Mouse (Mus musculus) neural tube, embryonic 12.5 days (tissue): ENCODE data around the gene Iscu. TPM values are rescaled to one million over a fixed set of nuclear protein-coding genes. Genes with fewer than 3 reads are reported as not detected.

ENCODE experiments used
- ATAC-seq: fragments of 200-750 bp; cut with Nextera tagmentation; 2 replicates; pipeline ENCODE4 v1.8.0; 2017; ENCODE audit warnings: low read depth, mild to moderate bottlenecking, moderate TSS enrichment, moderate library complexity; ENCODE audit not compliant: low FRiP score
- H3K27ac ChIP-seq: fragments of 300-500 bp; sonication (generic); 2 replicates; pipeline ENCODE4 v1.5.1; 2016
- H3K27me3 ChIP-seq: fragments of 300-500 bp; sonication (generic); replicated peaks from 2 replicates; pipeline ENCODE4 v1.6.1; 2016; ENCODE audit warnings: mild to moderate bottlenecking
- H3K36me3 ChIP-seq: fragments of 300-500 bp; sonication (generic); 2 replicates; pipeline ENCODE4 v1.6.1; 2016; ENCODE audit warnings: mild to moderate bottlenecking
- H3K4me1 ChIP-seq: fragments of 300-500 bp; sonication (generic); 2 replicates; pipeline ENCODE4 v1.6.1; 2016
- H3K4me2 ChIP-seq: fragments of 300-500 bp; sonication (generic); replicated peaks from 2 replicates; pipeline ENCODE4 v1.6.1; 2016; ENCODE audit warnings: mild to moderate bottlenecking
- H3K4me3 ChIP-seq: fragments of 300-500 bp; sonication (generic); 2 replicates; pipeline ENCODE4 v1.5.1; 2016
- H3K9ac ChIP-seq: fragments of 300-500 bp; sonication (generic); 2 replicates; pipeline ENCODE4 v1.6.1; 2016; ENCODE audit warnings: mild to moderate bottlenecking
- H3K9me3 ChIP-seq: fragments of 300-500 bp; sonication (generic); 2 replicates; pipeline ENCODE4 v1.6.1; 2016; ENCODE audit warnings: mild to moderate bottlenecking
- WGBS: fragments of 180-500 bp; shearing (Covaris S2); methylation state at CpG from one replicate; pipeline ENCODE4 v1.1.7; 2016; 5-methylcytosine and 5-hydroxymethylcytosine counted together
- polyA plus RNA-seq: library from polyadenylated mRNA; unstranded; fragments of >200 nt; fragmentation: Nextera tagmentation; extraction: Ambion mirVana; gene quantifications from 2 replicates; pipeline ENCODE4 v1.2.1, GENCODE M21; 2016

Gene Iscu
- polyA plus RNA-seq, 1 experiment from 2014 or later = 101 TPM

DNA sequence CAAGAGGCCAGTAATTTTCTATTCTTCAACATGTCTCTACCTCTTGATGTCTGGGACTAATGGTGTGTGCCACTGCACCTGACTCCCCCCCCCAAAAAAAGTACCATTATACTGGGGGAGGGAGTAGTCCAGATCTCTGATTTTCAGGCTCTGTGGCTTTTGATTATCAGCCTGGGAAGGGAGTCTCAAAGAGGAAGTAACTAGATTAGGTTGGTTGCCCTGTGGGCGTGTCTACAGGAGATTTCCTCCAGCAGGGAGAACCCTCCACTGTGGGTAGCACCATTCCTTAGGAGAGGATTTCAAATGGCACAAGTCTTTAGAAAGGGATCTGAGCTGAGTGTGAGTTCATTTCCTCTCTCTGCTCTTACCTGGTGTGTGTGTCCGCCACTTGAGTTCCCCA lies 40.1 kb downstream of the Iscu start:
- Histone ChIP-seq H3K27ac (no peak overlapping the region), H3K27me3 (no peaks in the 10 kb centered on the region), H3K4me1 (no peaks in the 10 kb centered on the region), H3K36me3 (no peaks in the 10 kb centered on the region), H3K9me3 (no peaks in the 10 kb centered on the region), H3K4me2 (no peak overlapping the region), H3K9ac (no peak overlapping the region), H3K4me3 (no peak overlapping the region)
- no peak for ATAC-seq
- WGBS = 94% methylated on average over 2 of the region's 2 CpGs

DNA sequence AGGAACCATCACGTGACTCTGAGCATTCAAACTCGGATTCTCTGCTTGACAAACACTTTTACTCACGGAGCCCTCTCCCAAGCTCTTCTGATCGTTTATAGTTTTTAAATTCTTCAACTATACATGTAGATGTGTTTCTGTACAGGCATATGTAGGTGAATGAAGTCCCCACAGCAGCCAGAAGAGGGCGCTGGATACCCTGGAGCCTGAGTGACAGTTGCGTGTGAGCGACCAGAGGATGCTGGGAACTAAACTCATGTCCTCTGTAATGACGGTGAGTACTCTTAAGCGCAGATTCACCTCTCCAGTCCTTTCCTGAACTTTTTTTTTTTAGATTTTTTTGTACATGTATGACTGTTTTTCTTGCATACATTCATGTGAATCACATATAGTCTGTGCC lies 41.1 kb downstream of the Iscu start:
- 22% methylated on average over 9 of the region's 9 CpGs for WGBS
- Histone ChIP-seq H3K4me3 (no peak overlapping the region), H3K4me2 (no peak overlapping the region), H3K36me3 (no peaks in the 10 kb centered on the region), H3K9me3 (no peaks in the 10 kb centered on the region), H3K9ac (no peak overlapping the region), H3K4me1 (no peaks in the 10 kb centered on the region), H3K27me3 (no peaks in the 10 kb centered on the region), H3K27ac (no peak overlapping the region)
- ATAC-seq = no peak

DNA sequence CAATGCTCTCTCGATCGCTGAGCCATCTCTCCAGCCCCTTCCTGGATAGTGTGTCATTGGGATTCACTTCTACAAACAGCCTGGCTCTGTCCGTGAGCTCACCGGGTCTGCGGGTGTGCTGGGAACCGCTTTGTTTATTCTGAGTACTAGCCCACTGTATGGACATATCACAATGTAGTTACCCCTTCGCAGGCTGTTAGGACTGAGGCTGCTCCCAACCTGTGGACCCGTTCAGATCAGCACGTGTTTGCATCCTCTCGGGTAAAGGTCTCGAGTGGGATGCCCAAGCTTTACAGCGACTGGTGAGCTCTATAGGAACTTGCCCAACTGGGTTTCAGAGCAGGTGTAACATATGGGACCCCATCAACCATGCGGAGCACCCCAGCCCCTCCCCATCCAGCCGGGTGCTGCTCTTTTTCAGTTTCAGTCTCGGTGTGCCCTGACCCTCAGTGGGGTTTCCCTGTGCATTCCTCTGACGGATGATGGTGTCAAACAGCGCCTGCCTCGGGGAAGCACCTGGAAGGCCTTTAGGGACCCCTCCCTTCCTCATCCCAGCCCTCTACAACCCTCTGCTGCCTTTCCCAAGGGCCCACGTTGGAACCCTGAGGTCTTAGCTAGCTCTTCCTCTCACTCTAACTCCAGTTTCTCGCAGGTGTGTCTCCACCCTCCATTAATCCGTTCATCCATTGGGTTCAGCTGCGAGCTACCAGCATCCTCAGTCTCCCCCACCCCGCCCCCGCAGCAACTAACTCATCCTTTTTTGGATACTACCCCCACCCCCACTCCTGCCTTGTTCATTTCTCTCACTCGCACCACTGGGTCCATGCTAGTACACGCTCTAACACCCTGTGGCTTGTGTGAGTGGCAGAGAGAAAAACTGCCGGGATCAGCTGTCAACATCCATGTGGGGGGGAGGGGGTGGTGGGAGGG lies 41.8 kb downstream of the Iscu start:
- Histone ChIP-seq H3K4me2 (no peak overlapping the region), H3K27me3 (no peaks in the 10 kb centered on the region), H3K36me3 (no peaks in the 10 kb centered on the region), H3K4me1 (no peaks in the 10 kb centered on the region), H3K27ac (no peak overlapping the region), H3K9me3 (no peaks in the 10 kb centered on the region), H3K9ac (no peak overlapping the region), H3K4me3 (no peak overlapping the region)
- WGBS = 41% methylated on average over 27 of the region's 27 CpGs
- no peak for ATAC-seq

DNA sequence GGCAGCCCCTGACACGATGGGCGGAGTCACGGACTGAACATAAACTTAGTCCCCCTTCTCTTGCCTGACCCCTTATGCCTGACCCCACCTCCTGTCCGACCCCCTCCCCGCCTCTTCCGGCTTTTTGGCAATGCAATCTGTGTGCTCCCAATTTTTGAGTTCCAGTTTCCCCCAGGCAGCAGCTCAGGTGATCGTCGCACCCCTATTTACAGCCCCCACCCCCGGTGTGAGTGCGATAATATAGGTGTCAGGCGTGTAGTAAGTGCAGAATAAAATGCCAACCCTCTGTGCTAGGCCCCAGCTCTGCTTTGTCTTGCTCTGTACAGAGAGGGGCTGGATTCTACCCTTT lies 42.5 kb downstream of the Iscu start:
- Histone ChIP-seq H3K9ac (no peak overlapping the region), H3K9me3 (no peaks in the 10 kb centered on the region), H3K4me3 (no peak overlapping the region), H3K27me3 (no peaks in the 10 kb centered on the region), H3K4me2 (no peak overlapping the region), H3K4me1 (no peaks in the 10 kb centered on the region), H3K36me3 (no peaks in the 10 kb centered on the region), H3K27ac (no peak overlapping the region)
- ATAC-seq = no peak
- WGBS = 57% methylated on average over 11 of the region's 11 CpGs

DNA sequence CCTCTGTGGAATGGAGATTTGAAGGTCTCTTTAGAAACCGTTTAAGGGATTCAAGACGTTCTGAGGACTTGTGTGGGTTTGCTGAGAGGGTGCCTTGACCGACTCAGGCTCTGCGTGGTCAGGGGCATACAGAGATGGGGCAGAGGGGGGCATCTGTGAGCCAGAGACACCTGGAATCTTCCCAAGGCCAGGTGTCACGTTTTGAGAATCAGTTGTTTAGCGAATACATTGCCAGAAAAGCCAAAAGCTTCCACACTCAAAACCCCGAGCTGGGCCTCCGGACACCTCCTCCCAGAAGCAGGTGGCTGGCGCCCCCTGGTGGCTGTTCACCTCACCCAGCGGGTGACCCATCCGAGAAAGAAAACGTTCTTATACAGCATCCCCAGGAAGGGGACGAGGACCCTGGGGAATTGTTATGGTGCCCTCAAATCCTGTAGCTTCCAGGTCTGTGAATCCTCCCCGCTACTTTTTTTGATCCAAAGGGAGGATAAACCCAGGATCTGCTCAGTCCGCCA lies 43.1 kb downstream of the Iscu start:
- H3K9me3 ChIP-seq = no peaks in the 10 kb centered on the region
- H3K27ac ChIP-seq = no peak overlapping the region
- ATAC-seq = peak; percentile 53; the same call in 1 of the 2 replicates
- 14% methylated on average over 15 of the region's 15 CpGs for WGBS
- H3K4me3 ChIP-seq = no peak overlapping the region
- H3K4me2 ChIP-seq = peak overlapping the region; percentile 24; the same call in 1 of the 2 replicates
- H3K4me1 ChIP-seq = no peaks in the 10 kb centered on the region
- no peak overlapping the region for H3K9ac ChIP-seq
- no peaks in the 10 kb centered on the region for H3K27me3 ChIP-seq
- H3K36me3 ChIP-seq = no peaks in the 10 kb centered on the region

DNA sequence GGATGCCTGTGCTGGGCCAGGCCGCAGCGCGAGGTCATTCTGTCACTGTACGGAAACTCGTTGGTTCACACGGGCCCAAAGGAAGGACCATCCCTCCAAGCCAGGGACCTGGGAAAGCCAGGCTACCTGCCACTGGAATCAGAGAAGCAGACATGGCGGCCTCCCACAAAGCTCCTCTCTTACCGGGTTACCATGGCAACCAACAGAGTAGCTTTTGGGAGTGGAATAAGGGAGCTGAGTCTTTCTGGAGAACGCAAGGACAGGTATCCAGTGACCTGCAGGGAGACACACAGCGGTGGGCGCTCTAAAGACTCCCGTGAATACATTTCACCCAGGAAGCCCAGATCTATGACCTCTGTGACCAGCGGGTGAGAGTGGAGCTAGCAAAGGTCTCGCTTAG lies 46.0 kb downstream of the Iscu start:
- no peak overlapping the region for H3K27ac ChIP-seq
- H3K4me2 ChIP-seq = no peak overlapping the region
- no peak overlapping the region for H3K9ac ChIP-seq
- H3K4me3 ChIP-seq = no peak overlapping the region
- H3K27me3 ChIP-seq = no peaks in the 10 kb centered on the region
- WGBS = 74% methylated on average over 14 of the region's 14 CpGs
- no peaks in the 10 kb centered on the region for H3K36me3 ChIP-seq
- no peaks in the 10 kb centered on the region for H3K9me3 ChIP-seq
- ATAC-seq = no peak
- no peaks in the 10 kb centered on the region for H3K4me1 ChIP-seq

DNA sequence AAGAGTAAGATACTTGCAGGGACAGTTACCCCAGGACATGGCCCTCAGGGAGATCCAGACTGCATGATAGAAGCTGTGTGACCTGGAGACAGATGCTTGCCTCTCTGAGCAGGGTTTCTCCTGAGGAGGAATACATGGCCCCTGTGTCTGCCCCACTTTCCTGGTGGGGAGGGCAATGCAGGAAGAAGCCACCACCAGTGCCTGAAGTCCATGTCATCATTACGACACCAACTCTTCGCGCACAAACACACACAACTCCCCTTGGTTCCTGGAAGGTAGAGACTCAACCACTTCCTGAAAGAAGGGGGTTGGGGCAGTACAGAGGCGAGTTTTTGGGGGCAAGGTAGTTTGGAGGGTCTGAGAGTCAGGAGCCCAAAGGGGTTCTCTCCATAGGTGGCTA lies 51.7 kb downstream of the Iscu start:
- no peaks in the 10 kb centered on the region for H3K4me1 ChIP-seq
- no peaks in the 10 kb centered on the region for H3K9me3 ChIP-seq
- no peaks in the 10 kb centered on the region for H3K36me3 ChIP-seq
- no peak overlapping the region for H3K9ac ChIP-seq
- no peak overlapping the region for H3K4me3 ChIP-seq
- ATAC-seq = no peak
- H3K27me3 ChIP-seq = no peaks in the 10 kb centered on the region
- H3K4me2 ChIP-seq = no peak overlapping the region
- 87% methylated on average over 4 of the region's 4 CpGs for WGBS
- H3K27ac ChIP-seq = no peak overlapping the region

DNA sequence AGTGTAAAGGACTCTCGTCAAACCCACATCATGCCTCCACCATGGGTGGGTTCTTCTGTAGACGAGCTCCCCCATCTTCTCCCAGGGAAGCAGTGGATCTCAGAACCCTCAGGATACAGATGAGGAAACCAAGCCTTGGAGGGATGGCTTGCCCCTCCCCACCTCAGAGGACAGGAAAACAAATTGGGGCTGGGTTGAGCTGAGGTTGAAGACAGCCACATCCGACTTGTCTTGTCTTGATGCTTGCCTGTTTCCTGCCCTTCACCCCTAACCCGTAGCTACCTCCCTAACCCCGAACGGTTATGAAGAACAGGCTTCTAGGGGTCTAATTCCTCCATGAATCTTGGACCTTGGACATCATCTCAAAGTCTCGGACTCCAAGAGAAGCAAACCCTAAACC lies 53.0 kb downstream of the Iscu start:
- 90% methylated on average over 7 of the region's 7 CpGs for WGBS

DNA sequence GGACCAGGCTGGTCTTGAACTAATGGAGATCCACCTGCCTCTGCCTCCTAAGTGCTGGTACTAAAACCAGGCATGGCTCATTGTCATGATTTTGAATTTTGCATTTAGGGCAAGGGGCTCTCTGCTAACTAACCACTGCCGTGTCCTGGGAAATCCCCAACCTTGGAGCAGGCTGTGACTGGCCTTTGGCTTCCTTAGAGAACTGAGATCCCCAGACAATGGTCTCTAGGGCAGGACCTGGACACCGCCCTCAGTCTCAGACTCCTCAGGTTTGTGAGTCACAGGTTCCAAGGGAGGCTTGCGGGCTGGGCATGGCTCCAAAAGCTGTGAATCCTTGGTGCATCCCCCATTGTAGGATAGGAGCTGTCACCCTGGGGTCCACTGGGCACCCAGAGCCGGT lies 54.1 kb downstream of the Iscu start:
- 88% methylated on average over 4 of the region's 4 CpGs for WGBS
- Histone ChIP-seq H3K4me2 (no peak overlapping the region), H3K4me1 (no peaks in the 10 kb centered on the region), H3K27ac (no peak overlapping the region), H3K9ac (no peak overlapping the region), H3K9me3 (no peaks in the 10 kb centered on the region), H3K4me3 (no peak overlapping the region), H3K36me3 (no peaks in the 10 kb centered on the region), H3K27me3 (no peaks in the 10 kb centered on the region)
- ATAC-seq = no peak

More for the DNA sequence above, 53.0 kb downstream of the Iscu start:
- H3K36me3 ChIP-seq = no peaks in the 10 kb centered on the region
- H3K9ac ChIP-seq = no peak overlapping the region
- no peaks in the 10 kb centered on the region for H3K9me3 ChIP-seq
- H3K4me1 ChIP-seq = no peaks in the 10 kb centered on the region
- H3K4me2 ChIP-seq = no peak overlapping the region
- no peak for ATAC-seq
- no peak overlapping the region for H3K4me3 ChIP-seq
- H3K27ac ChIP-seq = no peak overlapping the region
- no peaks in the 10 kb centered on the region for H3K27me3 ChIP-seq

Other genes starting within 250 kb of the Iscu start
- 2.2 and 2.3 TPM in 2 replicates for gene Cmklr1, start 122.3 kb upstream of the Iscu start, polyA plus RNA-seq
- not detected in 2 replicates for gene 1700069L16Rik, start 48.0 kb upstream of the Iscu start, polyA plus RNA-seq
- gene Ficd, start 36.9 kb upstream of the Iscu start, polyA plus RNA-seq = 6.0 and 7.3 TPM in 2 replicates
- 66.2 and 69.1 TPM in 2 replicates for gene Sart3, start 238 bp upstream of the Iscu start, polyA plus RNA-seq
- 39.3 and 43.8 TPM in 2 replicates for gene Tmem119, start 27.8 kb downstream of the Iscu start, polyA plus RNA-seq
- 1.5 and 2.3 TPM in 2 replicates for gene Selplg, start 59.9 kb downstream of the Iscu start, polyA plus RNA-seq
- 259 and 292 TPM in 2 replicates for gene Coro1c, start 136.0 kb downstream of the Iscu start, polyA plus RNA-seq
- gene Ssh1, start 221.1 kb downstream of the Iscu start, polyA plus RNA-seq = 19.3 and 21.0 TPM in 2 replicates
- gene Dao, start 231.0 kb downstream of the Iscu start, polyA plus RNA-seq = not detected in 2 replicates